Mouse (Mus musculus) spleen, embryonic (tissue): ENCODE data around the gene Emp2.

ENCODE experiments used
- CTCF ChIA-PET: fragments of 350-600 bp; sonication (Branson Sonifier 250); formaldehyde crosslinking; loops from one replicate; lab custom pipeline; 2022; lab: Charles Lee

The Emp2 gene

GRCm38 (mm10) chr16:10313646-10314088 lies at the start of gene Emp2:
Gene Emp2, minus strand, starts transcription at chr16:10313968.
- CTCF ChIA-PET = no interaction called here

GRCm38 (mm10) chr16:10363061-10363460 lies 49.3 kb upstream of the Emp2 start:
- CTCF ChIA-PET = no interaction called here

GRCm38 (mm10) chr16:10359241-10359640 lies 45.5 kb upstream of the Emp2 start:
- CTCF ChIA-PET = no interaction called here

- CTCF ChIA-PET = interaction anchor here (0.6 kb wide), 1 partner anchor 958 kb away, joined by 4 read pairs; no protein-coding TSS in a partner anchor
These were observed 44.5 kb upstream of the Emp2 start for GRCm38 (mm10) chr16:10358010-10358934.

GRCm38 (mm10) chr16:10355004-10355403 lies 41.2 kb upstream of the Emp2 start:
- CTCF ChIA-PET = no interaction called here

GRCm38 (mm10) chr16:10351050-10351636 lies 37.4 kb upstream of the Emp2 start:
- CTCF ChIA-PET = no interaction called here

GRCm38 (mm10) chr16:10349876-10350275 lies 36.1 kb upstream of the Emp2 start:
- CTCF ChIA-PET = no interaction called here

GRCm38 (mm10) chr16:10349436-10349835 lies 35.7 kb upstream of the Emp2 start:
- CTCF ChIA-PET = no interaction called here

GRCm38 (mm10) chr16:10347551-10347950 lies 33.8 kb upstream of the Emp2 start:
- CTCF ChIA-PET = no interaction called here

- CTCF ChIA-PET = no interaction called here
These were observed 27.3 kb upstream of the Emp2 start for GRCm38 (mm10) chr16:10341110-10341509.

GRCm38 (mm10) chr16:10339930-10340329 lies 26.2 kb upstream of the Emp2 start:
- CTCF ChIA-PET = no interaction called here

- CTCF ChIA-PET = no interaction called here
These were observed 24.8 kb upstream of the Emp2 start for GRCm38 (mm10) chr16:10338601-10339000.

GRCm38 (mm10) chr16:10337422-10338197 lies 23.8 kb upstream of the Emp2 start:
- CTCF ChIA-PET = no interaction called here

- CTCF ChIA-PET = no interaction called here
These were observed 23.0 kb upstream of the Emp2 start for GRCm38 (mm10) chr16:10336454-10337421.

- CTCF ChIA-PET = no interaction called here
These were observed 22.2 kb upstream of the Emp2 start for GRCm38 (mm10) chr16:10335953-10336352.

- CTCF ChIA-PET = no interaction called here
These were observed 19.0 kb upstream of the Emp2 start for GRCm38 (mm10) chr16:10332732-10333131.

GRCm38 (mm10) chr16:10330586-10331495 lies 17.1 kb upstream of the Emp2 start:
- CTCF ChIA-PET = no interaction called here

- CTCF ChIA-PET = no interaction called here
These were observed 14.0 kb upstream of the Emp2 start for GRCm38 (mm10) chr16:10327563-10328333.
